Mouse (Mus musculus) liver, adult 2 months (tissue): ENCODE measurements around the gene Nfya.

Experiments used
- CTCF ChIP-seq: fragments of 200-500 bp; IDR thresholded peaks from 2 replicates; pipeline ENCODE4 v1.5.1; 2011; ENCODE audit warnings: low read depth, low read length, control low read depth
- POLR2A ChIP-seq: fragments of 200-500 bp; IDR thresholded peaks from 2 replicates; pipeline ENCODE4 v1.6.1; 2011; ENCODE audit warnings: low read length, control low read depth; ENCODE audit not compliant: insufficient read depth; ENCODE audit errors: extremely low read depth

DNA sequence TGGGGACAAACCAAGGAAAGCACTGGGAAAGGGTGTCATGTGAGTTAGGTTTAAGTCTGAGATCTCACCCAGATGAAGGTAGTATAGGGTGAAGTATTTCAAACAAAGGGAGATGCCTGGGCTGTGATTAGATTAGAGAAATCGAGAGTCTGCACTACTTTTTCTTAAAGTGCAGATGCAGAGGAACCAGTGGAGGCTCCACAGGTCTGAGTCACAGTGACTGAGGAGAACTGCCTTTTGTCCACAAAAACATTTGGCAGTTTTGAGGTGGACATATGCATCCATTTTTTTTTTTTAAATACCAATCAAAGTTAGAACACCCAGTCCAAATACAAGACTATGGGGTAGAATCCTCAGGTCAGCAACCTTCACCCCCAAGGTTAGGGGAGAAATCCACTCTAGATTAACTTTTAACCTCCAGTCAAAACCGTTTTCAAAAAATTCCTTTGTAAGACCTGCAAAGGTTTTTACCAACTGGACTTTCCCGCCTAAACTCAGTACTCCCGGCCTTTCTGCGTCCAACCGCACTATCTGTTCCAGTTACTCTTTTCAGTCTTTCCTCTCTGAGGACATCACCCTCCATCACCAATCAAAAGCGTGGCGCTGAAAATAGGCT lies 1.7 kb downstream of the Nfya start:
- no peak for TF ChIP-seq POLR2A
- no peak for TF ChIP-seq CTCF
